Mouse (Mus musculus) kidney, adult 2 months (tissue): ENCODE results near the gene Pik3c2b.

ENCODE experiments used
- CTCF ChIP-seq: fragments of 200-500 bp; conservative IDR thresholded peaks from 2 replicates; pipeline ENCODE4 v1.5.1; 2011; ENCODE audit warnings: low read depth, mild to moderate bottlenecking, control low read depth, low read length, moderate library complexity, mixed read lengths; ENCODE audit not compliant: insufficient read depth, insufficient read length
- POLR2A ChIP-seq: fragments of 200-500 bp; IDR thresholded peaks from one replicate; pipeline ENCODE4 v1.6.1; 2011; ENCODE audit warnings: low read depth, low read length, control low read depth

- TF ChIP-seq CTCF = no peak
- no peak for TF ChIP-seq POLR2A
Observed at GRCm38 (mm10) chr1:133150556-133150955, 105.1 kb downstream of the Pik3c2b start.
